Mouse (Mus musculus): ENCODE data around the gene Kif2c. TPM values are rescaled to one million over a fixed set of nuclear protein-coding genes. Genes with fewer than 3 reads are reported as not detected.

Kif2c gene
- total and polyA plus RNA-seq, 2 experiments, result 0.05 to 0.18 TPM

- Histone ChIP-seq H3K36me3 (ENCODE audit: control insufficient read depth, insufficient read depth, low read length) (peaks cover 12% of the 10 kb centered on the region; the same call in 1 of the 2 replicates), H3K4me3 (ENCODE audit: insufficient read depth, low read depth, low read length) (no peak overlapping the region), H3K4me1 (ENCODE audit: control insufficient read depth, insufficient read depth, low read length) (peaks cover 6% of the 10 kb centered on the region; the same call in 1 of the 2 replicates), H3K27ac (replicated peaks; ENCODE audit: insufficient read depth, low read depth, low read length) (no peak overlapping the region), H3K79me2 (ENCODE audit: control insufficient read depth, insufficient read depth, low read length) (no peaks in the 10 kb centered on the region), H3K9ac (ENCODE audit: low read depth, low read length) (no peak overlapping the region), H3K27me3 (ENCODE audit: control insufficient read depth, insufficient read depth, low read length) (no peaks in the 10 kb centered on the region)
- 52% methylated on average over 9 of the region's 9 CpGs for WGBS
- DNase-seq (ENCODE audit: extremely low read depth, low read depth, low spot score), result no peak
- no peak for TF ChIP-seq POLR2A (IDR thresholded peaks at IDR 0.05; ENCODE audit: extremely low read depth, insufficient read depth, low read length)
- no peak for TF ChIP-seq CTCF (IDR thresholded peaks at IDR 0.05; ENCODE audit: low read depth, low read length)
Measured at GRCm38 (mm10) chr4:117123546-117124217, 58.8 kb downstream of the Kif2c start.

DNA sequence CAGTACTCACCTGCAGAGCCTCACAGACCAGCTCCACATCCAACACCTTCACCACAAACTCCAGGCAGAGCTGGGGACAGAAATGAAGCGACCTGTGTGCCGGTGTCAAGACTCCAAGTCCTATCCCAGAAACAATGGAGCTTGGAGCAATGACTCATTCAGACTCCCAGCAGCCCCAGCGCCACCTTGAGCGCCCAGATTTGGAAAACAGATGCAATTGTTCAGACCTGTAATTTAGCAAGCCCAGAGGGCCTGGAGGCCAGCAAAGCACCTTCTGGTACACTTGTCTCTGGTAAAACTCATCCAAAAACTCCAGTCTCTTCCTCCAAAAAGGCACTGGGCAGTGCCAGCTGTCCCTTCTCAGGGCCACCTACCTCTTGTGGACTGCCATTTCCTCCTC is 60.2 kb downstream of the Kif2c start:
- Histone ChIP-seq H3K27me3 (ENCODE audit: control insufficient read depth, insufficient read depth, low read length) (no peaks in the 10 kb centered on the region), H3K4me1 (ENCODE audit: control insufficient read depth, insufficient read depth, low read length) (peaks cover 6% of the 10 kb centered on the region; the same call in 1 of the 2 replicates), H3K79me2 (ENCODE audit: control insufficient read depth, insufficient read depth, low read length) (no peaks in the 10 kb centered on the region), H3K9ac (ENCODE audit: low read depth, low read length) (no peak overlapping the region), H3K4me3 (ENCODE audit: insufficient read depth, low read depth, low read length) (no peak overlapping the region), H3K27ac (replicated peaks; ENCODE audit: insufficient read depth, low read depth, low read length) (no peak overlapping the region), H3K36me3 (ENCODE audit: control insufficient read depth, insufficient read depth, low read length) (peaks cover 1% of the 10 kb centered on the region; the same call in 1 of the 2 replicates)
- 94% methylated on average over 4 of the region's 4 CpGs for WGBS
- TF ChIP-seq POLR2A (IDR thresholded peaks at IDR 0.05; ENCODE audit: extremely low read depth, insufficient read depth, low read length) (no peak), CTCF (IDR thresholded peaks at IDR 0.05; ENCODE audit: low read depth, low read length) (no peak)
- no peak for DNase-seq (ENCODE audit: extremely low read depth, low read depth, low spot score)

DNA sequence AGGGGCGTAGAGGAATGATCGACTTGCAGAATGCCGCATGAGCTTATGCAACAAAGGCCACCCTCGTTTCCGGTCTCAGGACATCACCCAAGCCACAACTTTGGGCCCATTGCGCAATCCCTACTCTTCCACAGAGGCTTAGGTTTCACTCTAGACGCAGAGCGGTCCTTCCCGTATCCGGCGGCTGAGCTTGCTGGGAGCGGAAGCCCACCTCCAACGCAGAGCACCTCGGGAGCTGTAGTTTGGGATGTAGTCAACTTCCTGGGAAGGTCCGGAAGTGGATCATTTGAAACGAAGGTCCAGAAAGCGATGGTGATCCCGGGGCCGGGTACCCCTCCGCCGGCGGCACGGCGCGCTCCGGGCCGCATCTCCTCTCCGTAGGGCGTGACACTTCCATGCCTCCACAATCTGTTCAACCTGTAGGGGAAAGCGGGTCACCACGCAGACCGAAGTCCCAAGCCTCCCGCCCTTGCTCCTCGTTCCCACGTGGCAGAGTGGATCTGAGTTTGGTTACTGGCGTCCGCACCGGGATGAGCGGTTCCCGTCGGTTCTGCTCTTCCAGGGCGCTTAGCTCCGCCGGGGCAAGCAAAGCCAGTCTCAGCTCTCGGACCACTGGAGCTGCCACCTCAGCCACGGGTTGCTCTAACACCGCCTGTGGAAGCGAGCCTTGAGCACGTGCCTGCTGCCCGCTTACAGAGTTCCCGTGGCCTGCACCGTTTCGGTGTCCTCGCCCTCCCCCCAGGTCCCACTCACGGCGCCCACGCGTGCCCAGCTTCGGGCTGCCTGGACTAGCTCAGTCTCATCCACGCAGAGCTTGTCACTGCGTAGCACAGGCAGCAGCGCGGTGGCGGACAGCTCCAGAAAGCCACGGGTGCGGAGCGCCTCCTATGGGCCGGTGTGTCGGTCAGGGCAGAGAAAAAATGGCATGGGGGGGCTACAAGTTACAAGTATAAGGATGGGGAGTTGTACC is 61.7 kb downstream of the Kif2c start:
- TF ChIP-seq POLR2A (IDR thresholded peaks at IDR 0.05; ENCODE audit: extremely low read depth, insufficient read depth, low read length) (peak; percentile 37), CTCF (IDR thresholded peaks at IDR 0.05; ENCODE audit: low read depth, low read length) (peak; percentile 89)
- H3K79me2 ChIP-seq (ENCODE audit: control insufficient read depth, insufficient read depth, low read length), result no peaks in the 10 kb centered on the region
- under 1% methylated on average over 69 of the region's 69 CpGs for WGBS

GRCm38 (mm10) chr4:117120052-117120444 is 62.4 kb downstream of the Kif2c start:
- DNase-seq (ENCODE audit: extremely low read depth, low read depth, low spot score), result no peak
- Histone ChIP-seq H3K27me3 (ENCODE audit: control insufficient read depth, insufficient read depth, low read length) (no peaks in the 10 kb centered on the region), H3K36me3 (ENCODE audit: control insufficient read depth, insufficient read depth, low read length) (no peaks in the 10 kb centered on the region), H3K4me3 (ENCODE audit: insufficient read depth, low read depth, low read length) (peak overlapping the region; percentile 18; the same call in 1 of the 2 replicates), H3K9ac (ENCODE audit: low read depth, low read length) (peak overlapping the region; percentile 24), H3K27ac (replicated peaks; ENCODE audit: insufficient read depth, low read depth, low read length) (peak overlapping the region; percentile 60), H3K79me2 (ENCODE audit: control insufficient read depth, insufficient read depth, low read length) (no peaks in the 10 kb centered on the region), H3K4me1 (ENCODE audit: control insufficient read depth, insufficient read depth, low read length) (peaks cover 3% of the 10 kb centered on the region; the same call in 1 of the 2 replicates)
- TF ChIP-seq POLR2A (IDR thresholded peaks at IDR 0.05; ENCODE audit: extremely low read depth, insufficient read depth, low read length) (no peak), CTCF (IDR thresholded peaks at IDR 0.05; ENCODE audit: low read depth, low read length) (no peak)
- WGBS, result 8% methylated on average over 10 of the region's 10 CpGs

More for the DNA sequence above, 61.7 kb downstream of the Kif2c start:
- H3K4me1 ChIP-seq (ENCODE audit: control insufficient read depth, insufficient read depth, low read length), result peaks cover 3% of the 10 kb centered on the region; the same call in 1 of the 2 replicates
- H3K27ac ChIP-seq (replicated peaks; ENCODE audit: insufficient read depth, low read depth, low read length), result peak overlapping the region; percentile 60
- DNase-seq (ENCODE audit: extremely low read depth, low read depth, low spot score), result peak; percentile 99
- H3K36me3 ChIP-seq (ENCODE audit: control insufficient read depth, insufficient read depth, low read length), result no peaks in the 10 kb centered on the region
- H3K9ac ChIP-seq (ENCODE audit: low read depth, low read length), result peak overlapping the region; percentile 94
- H3K27me3 ChIP-seq (ENCODE audit: control insufficient read depth, insufficient read depth, low read length), result no peaks in the 10 kb centered on the region
- H3K4me3 ChIP-seq (ENCODE audit: insufficient read depth, low read depth, low read length), result peak overlapping the region; percentile 70

DNA sequence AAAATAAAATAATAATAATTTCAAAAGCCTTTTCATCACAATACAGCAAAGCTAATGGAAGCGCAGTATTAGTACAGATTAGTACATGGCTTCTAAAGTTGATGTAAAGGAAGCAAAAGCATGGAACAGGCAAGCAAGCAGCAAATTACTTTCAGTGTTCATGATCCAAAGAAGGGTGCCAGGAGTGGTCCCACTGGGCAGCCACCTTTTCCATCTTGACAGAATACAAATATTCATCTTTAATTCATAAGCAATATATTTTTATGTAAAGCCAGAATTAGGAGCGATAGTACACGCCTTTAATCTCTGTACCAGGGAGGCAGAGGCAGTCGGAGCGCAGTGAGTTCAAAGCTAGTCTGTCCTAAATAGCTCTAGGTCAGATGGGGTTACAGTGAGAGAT is 62.8 kb downstream of the Kif2c start:
- no peak overlapping the region for H3K4me3 ChIP-seq (ENCODE audit: insufficient read depth, low read depth, low read length)

More for the DNA sequence above, 62.8 kb downstream of the Kif2c start:
- peaks cover 3% of the 10 kb centered on the region; the same call in 1 of the 2 replicates for H3K4me1 ChIP-seq (ENCODE audit: control insufficient read depth, insufficient read depth, low read length)
- no peaks in the 10 kb centered on the region for H3K79me2 ChIP-seq (ENCODE audit: control insufficient read depth, insufficient read depth, low read length)
- DNase-seq (ENCODE audit: extremely low read depth, low read depth, low spot score), result no peak
- no peak for TF ChIP-seq CTCF (IDR thresholded peaks at IDR 0.05; ENCODE audit: low read depth, low read length)
- no peak for TF ChIP-seq POLR2A (IDR thresholded peaks at IDR 0.05; ENCODE audit: extremely low read depth, insufficient read depth, low read length)
- no peaks in the 10 kb centered on the region for H3K36me3 ChIP-seq (ENCODE audit: control insufficient read depth, insufficient read depth, low read length)
- H3K27me3 ChIP-seq (ENCODE audit: control insufficient read depth, insufficient read depth, low read length), result no peaks in the 10 kb centered on the region
- 90% methylated on average over 5 of the region's 5 CpGs for WGBS
- H3K27ac ChIP-seq (replicated peaks; ENCODE audit: insufficient read depth, low read depth, low read length), result peak overlapping the region; percentile 60; the same call in 1 of the 2 replicates
- no peak overlapping the region for H3K9ac ChIP-seq (ENCODE audit: low read depth, low read length)
